9 mouse cellular contexts compared by ENCODE assay signal in genomic region chr3:116333229-116333628, GRCm38 (mm10).
DNase-seq lines count a peak whose midpoint lies in the region; ATAC-seq and TF ChIP-seq lines count a peak whose summit lies in the region.
"Had no signal": no experiment of that assay in that cellular context is flagged by ENCODE, and none has a peak within 500 bp of the region (broad histone marks: within the 10 kb centered on the region; RNA-seq: fewer than 3 reads in every experiment).

No protein-coding gene starts in this region.

- H3K27me3 ChIP-seq in limb, embryonic 11.5 days (ENCODE audit: control insufficient read depth, insufficient read depth, low read length): no peaks in the 10 kb centered on the region
- no peaks in the 10 kb centered on the region for H3K27me3 ChIP-seq in limb, embryonic 10.5 days (ENCODE audit: low read depth, poor library complexity, severe bottlenecking)
- H3K27me3 ChIP-seq in embryonic facial prominence, embryonic 11.5 days (ENCODE audit: control insufficient read depth, insufficient read depth, low read length): no peaks in the 10 kb centered on the region
- H3K27me3 ChIP-seq: heart, embryonic 15.5 days had no signal

- H3K9me3 ChIP-seq in limb, embryonic 11.5 days (ENCODE audit: control insufficient read depth, low read length): no peaks in the 10 kb centered on the region
- no peaks in the 10 kb centered on the region for H3K9me3 ChIP-seq in limb, embryonic 10.5 days (replicated peaks)
- no peaks in the 10 kb centered on the region for H3K9me3 ChIP-seq in embryonic facial prominence, embryonic 11.5 days (replicated peaks; ENCODE audit: control insufficient read depth, low read length)
- H3K9me3 ChIP-seq: heart, embryonic 15.5 days had no signal

- no peak for TF ChIP-seq POLR2A in olfactory bulb, adult 2 months (IDR thresholded peaks at IDR 0.05; ENCODE audit: insufficient read depth, low read depth, low read length)

- H3K4me1 ChIP-seq in limb, embryonic 11.5 days (ENCODE audit: control insufficient read depth, insufficient read depth, low read length): no peaks in the 10 kb centered on the region
- no peaks in the 10 kb centered on the region for H3K4me1 ChIP-seq in limb, embryonic 10.5 days
- no peaks in the 10 kb centered on the region for H3K4me1 ChIP-seq in embryonic facial prominence, embryonic 11.5 days (ENCODE audit: control insufficient read depth, insufficient read depth, low read length)
- H3K4me1 ChIP-seq in olfactory bulb, adult 2 months (ENCODE audit: control insufficient read depth, insufficient read depth, low read length): no peaks in the 10 kb centered on the region
- H3K4me1 ChIP-seq: heart, embryonic 15.5 days had no signal

- no peaks in the 10 kb centered on the region; the same call in 1 of the 2 replicates for H3K36me3 ChIP-seq in limb, embryonic 11.5 days (ENCODE audit: control insufficient read depth, insufficient read depth, low read length)
- peaks cover 13% of the 10 kb centered on the region for H3K36me3 ChIP-seq in limb, embryonic 10.5 days
- no peaks in the 10 kb centered on the region for H3K36me3 ChIP-seq in embryonic facial prominence, embryonic 11.5 days (replicated peaks; ENCODE audit: control insufficient read depth, insufficient read depth, low read depth, low read length)
- H3K36me3 ChIP-seq: heart, embryonic 15.5 days had no signal

- no peak overlapping the region for H3K27ac ChIP-seq in limb, embryonic 11.5 days (replicated peaks; ENCODE audit: low read depth, low read length)
- no peak overlapping the region for H3K27ac ChIP-seq in limb, embryonic 10.5 days
- no peak overlapping the region for H3K27ac ChIP-seq in embryonic facial prominence, embryonic 11.5 days (replicated peaks; ENCODE audit: low read depth, low read length)
- no peak overlapping the region for H3K27ac ChIP-seq in olfactory bulb, adult 2 months (ENCODE audit: insufficient read depth, low read depth, low read length)
- H3K27ac ChIP-seq: heart, embryonic 15.5 days had no signal

- peak; percentile 24 to 71 for DNase-seq in cerebellum, postnatal 25 days
- DNase-seq in cerebellum, adult 9-10 months: no peak
- peak; percentile 63 for DNase-seq in limb, embryonic 11.5 days (ENCODE audit: low spot score)
- DNase-seq in limb, embryonic 10.5 days (ENCODE audit: low spot score): no peak
- peak; percentile 26 for DNase-seq in Muller cell, postnatal 12 days (ENCODE audit: inconsistent ontology term)
- peak; percentile 53 for DNase-seq in embryonic facial prominence, embryonic 11.5 days (ENCODE audit: low spot score)

- H3K9ac ChIP-seq in limb, embryonic 11.5 days (ENCODE audit: low read length): no peak overlapping the region
- H3K9ac ChIP-seq in embryonic facial prominence, embryonic 11.5 days (replicated peaks; ENCODE audit: low read length): no peak overlapping the region
- H3K9ac ChIP-seq: heart, embryonic 15.5 days had no signal

- no peak for ATAC-seq in limb, embryonic 11.5 days (ENCODE audit: insufficient number of reproducible peaks, low FRiP score, low TSS enrichment, low read depth)
- no peak for ATAC-seq in embryonic facial prominence, embryonic 11.5 days (replicated peaks; ENCODE audit: insufficient number of reproducible peaks, low FRiP score, low TSS enrichment, low read depth)
- ATAC-seq in activated CD4-positive, CD25-positive, alpha-beta regulatory T cell, adult 4 months: no peak

- no peak overlapping the region for H3K4me3 ChIP-seq in limb, embryonic 11.5 days (ENCODE audit: low read depth, low read length)
- H3K4me3 ChIP-seq in limb, embryonic 10.5 days: no peak overlapping the region
- no peak overlapping the region for H3K4me3 ChIP-seq in embryonic facial prominence, embryonic 11.5 days (ENCODE audit: low read depth, low read length)
- H3K4me3 ChIP-seq in olfactory bulb, adult 2 months (ENCODE audit: insufficient read depth, low read depth, low read length): no peak overlapping the region
- H3K4me3 ChIP-seq: heart, embryonic 15.5 days had no signal

- no peak overlapping the region for H3K4me2 ChIP-seq in limb, embryonic 11.5 days (ENCODE audit: low read depth, severe bottlenecking)
- H3K4me2 ChIP-seq in embryonic facial prominence, embryonic 11.5 days (ENCODE audit: low read depth, low read length): no peak overlapping the region
- H3K4me2 ChIP-seq: heart, embryonic 15.5 days had no signal

- 9% methylated on average over 7 of the region's 7 CpGs for WGBS in limb, embryonic 11.5 days
- WGBS in limb, embryonic 10.5 days: 16% methylated on average over 7 of the region's 7 CpGs
- 16% methylated on average over 7 of the region's 7 CpGs for WGBS in embryonic facial prominence, embryonic 11.5 days
- WGBS in olfactory bulb, adult 2 months: 12% methylated on average over 7 of the region's 7 CpGs

- TF ChIP-seq CTCF in olfactory bulb, adult 2 months (IDR thresholded peaks at IDR 0.05; ENCODE audit: insufficient read depth, low read depth, low read length): 0 out of 2 replicates have a peak, but pooled peaks have one; percentile 18

Comparison
In these comparisons a context has a peak if more than half of its experiments do, and no peak if none do; other contexts are left out.
1. DNase-seq: peak in cerebellum, postnatal 25 days (2 of 2), limb, embryonic 11.5 days (single experiment), Muller cell, postnatal 12 days (single experiment) and embryonic facial prominence, embryonic 11.5 days (single experiment); none in cerebellum, adult 9-10 months (single experiment) and limb, embryonic 10.5 days (single experiment).